Mouse (Mus musculus) cerebellum, adult 11-12 months (tissue): ENCODE data around the gene Rimbp2.

Source experiments
- DNase-seq: peaks from one replicate; pipeline ENCODE4 v3.0.0; 2022

Rimbp2 gene

GRCm38 (mm10) chr5:128925073-128925472 lies 28.2 kb downstream of the Rimbp2 start:
- no peak for DNase-seq

- no peak for DNase-seq
Measured at GRCm38 (mm10) chr5:128920112-128920511, 33.2 kb downstream of the Rimbp2 start.

GRCm38 (mm10) chr5:128917116-128917959 lies 35.9 kb downstream of the Rimbp2 start:
- DNase-seq, result no peak

- DNase-seq, result no peak
Measured at GRCm38 (mm10) chr5:128913820-128914219, 39.5 kb downstream of the Rimbp2 start.

GRCm38 (mm10) chr5:128912374-128912773 lies 40.9 kb downstream of the Rimbp2 start:
- DNase-seq, result no peak

- no peak for DNase-seq
Measured at GRCm38 (mm10) chr5:128911593-128911992, 41.7 kb downstream of the Rimbp2 start.

GRCm38 (mm10) chr5:128904113-128904512 lies 49.2 kb downstream of the Rimbp2 start:
- DNase-seq, result no peak

- no peak for DNase-seq
Measured at GRCm38 (mm10) chr5:128903120-128903519, 50.2 kb downstream of the Rimbp2 start.

GRCm38 (mm10) chr5:128899971-128900370 lies 53.3 kb downstream of the Rimbp2 start:
- no peak for DNase-seq

GRCm38 (mm10) chr5:128894921-128895320 lies 58.4 kb downstream of the Rimbp2 start:
- DNase-seq, result no peak

- DNase-seq, result no peak
Measured at GRCm38 (mm10) chr5:128887546-128887945, 65.7 kb downstream of the Rimbp2 start.

- no peak for DNase-seq
Measured at GRCm38 (mm10) chr5:128884320-128884719, 69.0 kb downstream of the Rimbp2 start.

- no peak for DNase-seq
Measured at GRCm38 (mm10) chr5:128879092-128879491, 74.2 kb downstream of the Rimbp2 start.

GRCm38 (mm10) chr5:128877425-128878035 lies 75.8 kb downstream of the Rimbp2 start:
- peak; percentile 80 for DNase-seq

GRCm38 (mm10) chr5:128871706-128872105 lies 81.6 kb downstream of the Rimbp2 start:
- DNase-seq, result no peak

GRCm38 (mm10) chr5:128866811-128867210 lies 86.5 kb downstream of the Rimbp2 start:
- no peak for DNase-seq

GRCm38 (mm10) chr5:128866291-128866690 lies 87.0 kb downstream of the Rimbp2 start:
- DNase-seq, result no peak

- no peak for DNase-seq
Measured at GRCm38 (mm10) chr5:128863497-128863896, 89.8 kb downstream of the Rimbp2 start.

- DNase-seq, result no peak
Measured at GRCm38 (mm10) chr5:128860907-128861306, 92.4 kb downstream of the Rimbp2 start.

- DNase-seq, result no peak
Measured at GRCm38 (mm10) chr5:128852791-128853190, 100.5 kb downstream of the Rimbp2 start.

GRCm38 (mm10) chr5:128847806-128848205 lies 105.5 kb downstream of the Rimbp2 start:
- no peak for DNase-seq

- DNase-seq, result no peak
Measured at GRCm38 (mm10) chr5:128846433-128847040, 106.7 kb downstream of the Rimbp2 start.

- no peak for DNase-seq
Measured at GRCm38 (mm10) chr5:128845033-128845432, 108.3 kb downstream of the Rimbp2 start.

- DNase-seq, result no peak
Measured at GRCm38 (mm10) chr5:128843982-128844381, 109.3 kb downstream of the Rimbp2 start.
